Mouse (Mus musculus) spleen, adult 18-20 months (tissue): ENCODE results near the gene Gfm2.
A peak's percentile ranks its signal among the peaks of the same experiment; 100 is the strongest.
"Not testable (repeated sequence)": the region's sequence is repeated elsewhere in the genome, so short reads cannot be mapped to it uniquely, and the experiment has no call there.

Experiments
- DNase-seq, 2 experiments: peaks; one replicate each; pipeline ENCODE4 v3.0.0; 2022; ENCODE audit warnings: mixed read lengths in 2 of 2

Gene Gfm2

GRCm38 (mm10) chr13:97137466-97138400 is at the start of gene Gfm2, which contains the start of gene Nsa2:
Gene Gfm2 (plus strand): TSS chr13:97137937.
Gene Nsa2 (minus strand): TSS chr13:97137937.
- peak; percentile 71 to 82 for DNase-seq

GRCm38 (mm10) chr13:97088183-97088582 is 49.6 kb upstream of the Gfm2 start:
- no peak for DNase-seq

GRCm38 (mm10) chr13:97095726-97096125 is 42.0 kb upstream of the Gfm2 start:
- no peak for DNase-seq

- DNase-seq = no peak
These were observed 38.4 kb upstream of the Gfm2 start, which contains the start of gene Gm6169 for GRCm38 (mm10) chr13:97099187-97099852. Gene Gm6169 (minus strand): TSS chr13:97099237.

GRCm38 (mm10) chr13:97104996-97105395 is 32.7 kb upstream of the Gfm2 start:
- no peak for DNase-seq

- not testable (repeated sequence) for DNase-seq
These were observed 30.0 kb upstream of the Gfm2 start for GRCm38 (mm10) chr13:97107721-97108120.

- DNase-seq = no peak
These were observed 28.7 kb upstream of the Gfm2 start for GRCm38 (mm10) chr13:97109046-97109445.

GRCm38 (mm10) chr13:97121341-97121740 is 16.4 kb upstream of the Gfm2 start:
- DNase-seq = no peak

GRCm38 (mm10) chr13:97129654-97130053 is 8.1 kb upstream of the Gfm2 start:
- not testable (repeated sequence) for DNase-seq

- DNase-seq = not testable (repeated sequence)
These were observed 7.3 kb upstream of the Gfm2 start for GRCm38 (mm10) chr13:97130413-97130812.

- DNase-seq = not testable (repeated sequence)
These were observed 731 bp downstream of the Gfm2 start for GRCm38 (mm10) chr13:97138404-97138931.

- DNase-seq = no peak
These were observed 4.6 kb downstream of the Gfm2 start for GRCm38 (mm10) chr13:97142321-97142720.

- DNase-seq = peak in 1 of 2 experiments; percentile 39
These were observed 8.1 kb downstream of the Gfm2 start for GRCm38 (mm10) chr13:97145834-97146233.

GRCm38 (mm10) chr13:97175520-97176264 is 38.0 kb downstream of the Gfm2 start:
- no peak for DNase-seq

- no peak for DNase-seq
These were observed 39.0 kb downstream of the Gfm2 start for GRCm38 (mm10) chr13:97176731-97177130.

GRCm38 (mm10) chr13:97178943-97179342 is 41.2 kb downstream of the Gfm2 start:
- no peak for DNase-seq

GRCm38 (mm10) chr13:97180113-97180828 is 42.5 kb downstream of the Gfm2 start:
- DNase-seq = no peak

GRCm38 (mm10) chr13:97182821-97183220 is 45.1 kb downstream of the Gfm2 start:
- no peak for DNase-seq

GRCm38 (mm10) chr13:97184168-97184567 is 46.4 kb downstream of the Gfm2 start:
- no peak for DNase-seq

GRCm38 (mm10) chr13:97184656-97185055 is 46.9 kb downstream of the Gfm2 start:
- no peak for DNase-seq

GRCm38 (mm10) chr13:97186346-97186745 is 48.6 kb downstream of the Gfm2 start:
- no peak for DNase-seq

GRCm38 (mm10) chr13:97187693-97188092 is 50.0 kb downstream of the Gfm2 start:
- DNase-seq = no peak
